Mouse (Mus musculus) right cerebral cortex, postnatal 36 days (tissue): Measurements from ENCODE around the gene Cnih3.

Experiments
- DNase-seq, 2 experiments: peaks; one replicate each; pipeline ENCODE4 v3.0.0; 2022; ENCODE audit warnings: low spot score in 2 of 2, mixed read lengths in 1 of 2

Gene Cnih3

DNA sequence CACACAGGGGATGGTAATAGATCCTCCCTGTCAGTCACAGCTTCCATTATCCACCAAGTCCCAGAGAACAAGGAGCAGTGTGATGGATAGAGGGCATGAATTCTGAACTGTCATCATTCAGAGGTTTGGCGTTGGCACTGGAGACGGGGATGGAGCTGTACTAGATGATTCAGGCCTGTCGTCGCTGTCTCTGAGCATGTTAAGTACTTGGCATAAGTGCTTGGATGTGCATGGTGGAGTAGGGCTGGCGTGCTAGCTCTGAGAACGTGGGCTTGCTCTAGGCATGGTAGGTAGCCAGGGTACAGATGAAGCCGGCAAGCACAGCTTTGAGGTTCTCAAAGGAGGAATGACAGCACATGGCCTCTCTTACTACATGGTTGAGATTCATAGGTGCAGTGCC lies 95.6 kb downstream of the Cnih3 start:
- peak in 1 of 2 experiments; percentile 57 for DNase-seq

DNA sequence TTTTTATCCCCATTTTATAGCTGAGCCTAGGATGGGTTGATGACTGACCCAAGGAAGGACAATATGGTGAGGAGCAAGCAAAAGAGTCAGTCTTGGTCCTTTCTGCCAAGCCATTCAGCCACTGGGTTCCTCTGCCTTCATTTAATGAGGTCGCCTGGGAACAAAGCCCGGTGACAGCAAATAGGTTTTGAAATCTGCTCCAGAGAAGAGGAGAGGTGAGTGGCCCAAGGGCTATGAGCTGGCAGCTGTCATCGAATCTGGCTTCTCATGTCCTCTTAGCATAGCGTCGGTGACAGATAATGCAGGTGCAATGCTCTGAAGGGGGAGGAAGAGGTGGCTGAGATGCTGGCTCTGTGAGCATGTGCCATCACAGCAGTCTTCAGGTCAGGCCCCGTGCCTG lies 100.7 kb downstream of the Cnih3 start:
- no peak for DNase-seq

DNA sequence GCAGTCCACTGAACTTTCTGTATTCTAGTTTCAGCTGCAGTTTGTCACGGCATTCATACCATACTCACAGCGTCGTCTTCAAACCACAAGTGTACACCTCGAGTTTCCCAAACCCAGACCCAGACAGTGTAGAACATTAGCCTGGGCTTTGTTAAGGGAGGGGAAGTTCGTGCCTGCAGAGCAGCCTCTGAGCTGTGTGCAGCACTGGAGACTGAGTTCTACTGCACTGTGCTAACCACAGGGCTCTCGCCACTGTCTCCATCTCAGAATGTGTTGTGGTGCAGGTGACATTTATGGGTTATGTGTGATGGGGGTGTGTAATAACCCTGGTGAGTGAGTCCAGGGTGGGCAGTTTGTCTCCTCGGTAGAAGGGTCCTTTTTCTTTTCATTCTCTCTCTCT lies 104.5 kb downstream of the Cnih3 start:
- DNase-seq: no peak

GRCm38 (mm10) chr1:181459431-181460105 lies 107.1 kb downstream of the Cnih3 start:
- no peak for DNase-seq

DNA sequence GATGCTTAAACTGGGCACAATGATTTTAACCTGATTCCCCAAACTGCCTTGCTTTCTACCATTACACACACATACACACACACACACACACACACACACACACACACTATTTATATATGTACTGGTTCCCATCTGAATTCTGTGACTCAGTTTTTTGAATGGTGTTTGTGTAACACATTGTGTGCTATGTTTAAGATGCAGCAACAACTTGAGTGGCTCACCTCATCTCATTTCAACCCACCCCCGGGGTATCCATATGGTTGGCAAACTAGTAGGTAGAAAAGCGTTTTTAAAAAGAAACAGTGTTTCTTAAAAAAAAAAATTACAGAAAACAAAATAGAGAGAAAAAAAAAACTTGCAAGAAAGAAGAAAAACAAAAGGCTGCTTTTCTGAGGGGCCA lies 107.9 kb downstream of the Cnih3 start:
- DNase-seq: no peak

- no peak for DNase-seq
These were observed 109.1 kb downstream of the Cnih3 start for GRCm38 (mm10) chr1:181461484-181461883.

GRCm38 (mm10) chr1:181462051-181462905 lies 109.8 kb downstream of the Cnih3 start:
- no peak for DNase-seq

DNA sequence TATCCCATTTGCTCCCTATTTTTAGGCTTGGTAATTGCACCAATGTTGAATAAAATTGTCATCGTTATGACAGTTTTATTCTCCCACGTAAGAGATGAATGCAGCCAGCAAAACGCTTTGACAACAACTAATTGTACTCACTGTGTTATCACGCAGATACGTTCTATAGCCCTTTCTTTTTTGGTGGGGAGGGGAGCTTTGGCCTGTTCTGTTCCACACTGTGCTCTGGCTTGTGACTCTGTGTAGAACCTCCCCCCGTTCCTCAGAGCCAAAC lies 110.4 kb downstream of the Cnih3 start:
- DNase-seq: no peak

- DNase-seq: no peak
These were observed 112.6 kb downstream of the Cnih3 start for GRCm38 (mm10) chr1:181465027-181465426.

DNA sequence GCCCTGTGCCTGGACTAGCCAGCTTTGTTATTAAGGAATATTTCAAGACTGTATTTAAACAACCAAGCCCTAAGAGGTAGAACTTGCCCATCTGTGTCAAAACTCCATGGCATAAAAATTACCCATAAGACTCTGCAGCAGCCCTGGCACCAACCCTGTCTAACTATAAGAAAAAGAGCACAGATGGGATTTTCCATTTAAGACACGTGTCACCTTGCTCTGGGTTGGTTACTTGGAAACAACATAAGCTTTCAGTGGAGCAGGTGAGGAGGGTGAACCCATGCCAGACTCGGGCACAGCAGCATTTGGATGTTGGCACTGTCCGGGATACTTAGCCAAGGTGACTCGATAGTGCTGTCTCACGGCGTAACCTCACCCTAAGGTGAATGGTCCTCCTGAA lies 113.6 kb downstream of the Cnih3 start:
- DNase-seq: no peak

GRCm38 (mm10) chr1:181466601-181467320 lies 114.3 kb downstream of the Cnih3 start:
- peak; percentile 56 to 64 for DNase-seq

- no peak for DNase-seq
These were observed 114.9 kb downstream of the Cnih3 start for GRCm38 (mm10) chr1:181467321-181467670.

- no peak for DNase-seq
These were observed 117.0 kb downstream of the Cnih3 start for GRCm38 (mm10) chr1:181469415-181469814.

DNA sequence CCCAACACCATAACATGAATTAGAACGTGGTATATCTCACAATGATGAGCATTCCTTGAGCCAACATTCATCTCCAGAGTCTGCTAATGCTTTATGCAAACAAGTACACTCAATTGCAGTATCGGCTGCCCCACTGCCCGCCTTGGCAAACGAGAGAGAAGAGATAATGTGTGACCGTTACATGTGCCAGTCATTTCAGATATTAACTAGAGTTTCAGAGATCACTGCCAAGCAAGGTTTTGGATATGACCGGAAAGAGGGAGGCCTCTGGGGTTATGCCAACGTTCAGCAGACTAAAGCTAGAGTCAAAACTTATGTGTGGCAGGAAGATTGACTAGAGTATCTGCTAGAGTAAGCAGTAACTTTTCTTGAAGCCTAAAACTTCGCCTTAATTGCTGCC lies 123.7 kb downstream of the Cnih3 start:
- no peak for DNase-seq

GRCm38 (mm10) chr1:181476557-181476956 lies 124.1 kb downstream of the Cnih3 start:
- DNase-seq: no peak

DNA sequence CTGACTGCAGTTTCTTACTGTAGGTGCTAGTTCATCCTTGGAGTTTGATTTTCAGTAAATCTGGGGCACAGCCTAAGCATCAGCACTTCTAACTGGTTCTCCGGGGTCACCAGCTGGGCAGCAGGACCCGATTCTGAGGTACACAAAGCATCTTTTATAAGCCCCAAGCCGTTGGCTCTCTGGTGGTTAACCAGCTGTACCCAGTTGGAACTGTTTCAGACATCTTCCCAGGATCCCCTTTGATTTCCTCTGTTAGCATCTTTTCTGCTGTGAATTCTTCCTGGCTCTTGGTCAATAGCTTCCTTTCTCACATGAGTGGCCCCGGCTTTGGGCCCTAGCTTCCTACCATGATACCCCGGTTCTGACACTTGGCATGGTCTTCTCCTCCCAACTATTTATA lies 132.3 kb downstream of the Cnih3 start:
- DNase-seq: no peak

GRCm38 (mm10) chr1:181503471-181503870 lies 151.0 kb downstream of the Cnih3 start:
- DNase-seq: no peak

DNA sequence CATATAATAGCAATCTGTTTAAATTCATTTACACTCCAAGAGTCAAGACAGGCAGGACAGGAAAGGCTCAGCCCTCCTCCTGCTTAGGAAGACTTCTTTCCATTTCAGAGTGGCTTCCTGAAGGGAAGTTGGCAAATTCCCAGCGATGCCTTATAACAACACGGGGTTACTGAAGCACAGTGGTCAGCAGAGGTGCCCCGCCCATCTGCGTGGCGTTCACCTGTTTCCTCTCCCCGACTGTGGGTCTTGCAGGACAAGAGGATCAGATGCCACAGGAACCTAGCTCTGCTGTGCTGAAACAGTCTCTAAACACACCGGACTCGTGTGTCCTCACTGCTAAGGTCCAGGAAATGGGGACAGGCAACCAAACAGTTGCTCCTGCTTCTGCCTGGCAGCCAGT lies 152.9 kb downstream of the Cnih3 start:
- DNase-seq: no peak
